Mouse (Mus musculus): Measurements from ENCODE around the gene Ablim1. TPM values are rescaled to one million over a fixed set of nuclear protein-coding genes. Genes with fewer than 3 reads are reported as not detected.
"Not testable (repeated sequence)": the region's sequence is repeated elsewhere in the genome, so short reads cannot be mapped to it uniquely, and the experiment has no call there.

The Ablim1 gene
- polyA plus RNA-seq, 1 experiment, result 110 TPM

- Histone ChIP-seq H3K27me3 (ENCODE audit: control insufficient read depth, insufficient read depth, low read length) (no peaks in the 10 kb centered on the region), H3K4me3 (replicated peaks; ENCODE audit: insufficient read depth, low read depth, low read length) (no peak overlapping the region), H3K27ac (ENCODE audit: insufficient read depth, low read length) (no peak overlapping the region), H3K4me1 (ENCODE audit: control insufficient read depth, insufficient read depth, low read length) (peaks cover 27% of the 10 kb centered on the region)
- 48% methylated on average over 10 of the region's 10 CpGs for WGBS
- TF ChIP-seq POLR2A (IDR thresholded peaks at IDR 0.05; ENCODE audit: borderline replicate concordance, insufficient read depth, low read length), result no peak
- no peak for TF ChIP-seq CTCF (IDR thresholded peaks at IDR 0.05; ENCODE audit: borderline replicate concordance, insufficient read depth, low read depth, low read length)
- DNase-seq, result peak in 1 of 2 experiments; percentile 27
Observed at GRCm38 (mm10) chr19:57141756-57142461, 172.8 kb downstream of the Ablim1 start.

- DNase-seq, result peak; percentile 20 to 55
- WGBS, result 8% methylated on average over 1 of the region's 1 CpGs
- no peak overlapping the region for H3K4me3 ChIP-seq (replicated peaks; ENCODE audit: insufficient read depth, low read depth, low read length)
- H3K27ac ChIP-seq (ENCODE audit: insufficient read depth, low read length), result no peak overlapping the region
- peaks cover 27% of the 10 kb centered on the region for H3K4me1 ChIP-seq (ENCODE audit: control insufficient read depth, insufficient read depth, low read length)
- TF ChIP-seq POLR2A (IDR thresholded peaks at IDR 0.05; ENCODE audit: borderline replicate concordance, insufficient read depth, low read length) (no peak), CTCF (IDR thresholded peaks at IDR 0.05; ENCODE audit: borderline replicate concordance, insufficient read depth, low read depth, low read length) (no peak)
- H3K27me3 ChIP-seq (ENCODE audit: control insufficient read depth, insufficient read depth, low read length), result no peaks in the 10 kb centered on the region
Observed at GRCm38 (mm10) chr19:57140874-57141273, 173.8 kb downstream of the Ablim1 start.

GRCm38 (mm10) chr19:57140071-57140470, 174.6 kb downstream of the Ablim1 start:
- DNase-seq, result no peak
- Histone ChIP-seq H3K4me1 (ENCODE audit: control insufficient read depth, insufficient read depth, low read length) (peaks cover 25% of the 10 kb centered on the region), H3K4me3 (replicated peaks; ENCODE audit: insufficient read depth, low read depth, low read length) (no peak overlapping the region), H3K27me3 (ENCODE audit: control insufficient read depth, insufficient read depth, low read length) (no peaks in the 10 kb centered on the region), H3K27ac (ENCODE audit: insufficient read depth, low read length) (no peak overlapping the region)
- TF ChIP-seq CTCF (IDR thresholded peaks at IDR 0.05; ENCODE audit: borderline replicate concordance, insufficient read depth, low read depth, low read length) (no peak), POLR2A (IDR thresholded peaks at IDR 0.05; ENCODE audit: borderline replicate concordance, insufficient read depth, low read length) (no peak)
- whole genome bisulfite sequencing, result 70% methylated on average over 7 of the region's 7 CpGs

- no peak for TF ChIP-seq CTCF (IDR thresholded peaks at IDR 0.05; ENCODE audit: borderline replicate concordance, insufficient read depth, low read depth, low read length)
- TF ChIP-seq POLR2A (IDR thresholded peaks at IDR 0.05; ENCODE audit: borderline replicate concordance, insufficient read depth, low read length), result no peak
- Histone ChIP-seq H3K4me3 (replicated peaks; ENCODE audit: insufficient read depth, low read depth, low read length) (no peak overlapping the region), H3K4me1 (ENCODE audit: control insufficient read depth, insufficient read depth, low read length) (peaks cover 34% of the 10 kb centered on the region), H3K27ac (ENCODE audit: insufficient read depth, low read length) (no peak overlapping the region), H3K27me3 (ENCODE audit: control insufficient read depth, insufficient read depth, low read length) (no peaks in the 10 kb centered on the region)
- DNase-seq, result peak in 1 of 2 experiments; percentile 36
- 46% methylated on average over 13 of the region's 13 CpGs for WGBS
Observed at GRCm38 (mm10) chr19:57138909-57139617, 175.7 kb downstream of the Ablim1 start.

- H3K27ac ChIP-seq (ENCODE audit: insufficient read depth, low read length), result no peak overlapping the region
- H3K4me1 ChIP-seq (ENCODE audit: control insufficient read depth, insufficient read depth, low read length), result peaks cover 34% of the 10 kb centered on the region
- H3K27me3 ChIP-seq (ENCODE audit: control insufficient read depth, insufficient read depth, low read length), result no peaks in the 10 kb centered on the region
- no peak for DNase-seq
- TF ChIP-seq CTCF (IDR thresholded peaks at IDR 0.05; ENCODE audit: borderline replicate concordance, insufficient read depth, low read depth, low read length) (no peak), POLR2A (IDR thresholded peaks at IDR 0.05; ENCODE audit: borderline replicate concordance, insufficient read depth, low read length) (no peak)
- 36% methylated on average over 6 of the region's 6 CpGs for WGBS
- H3K4me3 ChIP-seq (replicated peaks; ENCODE audit: insufficient read depth, low read depth, low read length), result no peak overlapping the region
Observed at GRCm38 (mm10) chr19:57138469-57138868, 176.2 kb downstream of the Ablim1 start.

GRCm38 (mm10) chr19:57138045-57138444, 176.7 kb downstream of the Ablim1 start:
- no peaks in the 10 kb centered on the region for H3K27me3 ChIP-seq (ENCODE audit: control insufficient read depth, insufficient read depth, low read length)
- peaks cover 34% of the 10 kb centered on the region for H3K4me1 ChIP-seq (ENCODE audit: control insufficient read depth, insufficient read depth, low read length)
- TF ChIP-seq POLR2A (IDR thresholded peaks at IDR 0.05; ENCODE audit: borderline replicate concordance, insufficient read depth, low read length) (no peak), CTCF (IDR thresholded peaks at IDR 0.05; ENCODE audit: borderline replicate concordance, insufficient read depth, low read depth, low read length) (peak; percentile 22; the same call in 1 of the 2 replicates)
- H3K4me3 ChIP-seq (replicated peaks; ENCODE audit: insufficient read depth, low read depth, low read length), result no peak overlapping the region
- H3K27ac ChIP-seq (ENCODE audit: insufficient read depth, low read length), result no peak overlapping the region
- DNase-seq, result peak in 1 of 2 experiments; percentile 36

GRCm38 (mm10) chr19:57136228-57136627, 178.5 kb downstream of the Ablim1 start:
- Histone ChIP-seq H3K4me1 (ENCODE audit: control insufficient read depth, insufficient read depth, low read length) (peaks cover 23% of the 10 kb centered on the region), H3K27me3 (ENCODE audit: control insufficient read depth, insufficient read depth, low read length) (no peaks in the 10 kb centered on the region), H3K27ac (ENCODE audit: insufficient read depth, low read length) (no peak overlapping the region), H3K4me3 (replicated peaks; ENCODE audit: insufficient read depth, low read depth, low read length) (no peak overlapping the region)
- WGBS, result 33% methylated on average over 7 of the region's 7 CpGs
- peak; percentile 59 to 63 for DNase-seq
- TF ChIP-seq CTCF (IDR thresholded peaks at IDR 0.05; ENCODE audit: borderline replicate concordance, insufficient read depth, low read depth, low read length) (peak; percentile 60), POLR2A (IDR thresholded peaks at IDR 0.05; ENCODE audit: borderline replicate concordance, insufficient read depth, low read length) (no peak)

- 98% methylated on average over 6 of the region's 6 CpGs for WGBS
Observed at GRCm38 (mm10) chr19:57135654-57136053, 179.1 kb downstream of the Ablim1 start.

More at GRCm38 (mm10) chr19:57135654-57136053, 179.1 kb downstream of the Ablim1 start:
- not testable (repeated sequence) for H3K27me3 ChIP-seq (ENCODE audit: control insufficient read depth, insufficient read depth, low read length); H3K27ac ChIP-seq (ENCODE audit: insufficient read depth, low read length); H3K4me3 ChIP-seq (replicated peaks; ENCODE audit: insufficient read depth, low read depth, low read length); DNase-seq
- H3K4me1 ChIP-seq (ENCODE audit: control insufficient read depth, insufficient read depth, low read length), result peaks cover 19% of the 10 kb centered on the region; the same call in 1 of the 2 replicates

All from cerebellum, adult 2 months (tissue).